Mouse (Mus musculus) cerebellum, adult 18-20 months (tissue): ENCODE measurements at regions not wholly inside any gene's neighbourhood (a gene's known extent, or its start where the extent isn't known, plus 50 kb on each side); places are given as distances from the start of the nearest gene placed in this dataset.

ENCODE experiments used
- DNase-seq, 2 experiments: peaks; one replicate each; pipeline ENCODE4 v3.0.0; 2021

DNA sequence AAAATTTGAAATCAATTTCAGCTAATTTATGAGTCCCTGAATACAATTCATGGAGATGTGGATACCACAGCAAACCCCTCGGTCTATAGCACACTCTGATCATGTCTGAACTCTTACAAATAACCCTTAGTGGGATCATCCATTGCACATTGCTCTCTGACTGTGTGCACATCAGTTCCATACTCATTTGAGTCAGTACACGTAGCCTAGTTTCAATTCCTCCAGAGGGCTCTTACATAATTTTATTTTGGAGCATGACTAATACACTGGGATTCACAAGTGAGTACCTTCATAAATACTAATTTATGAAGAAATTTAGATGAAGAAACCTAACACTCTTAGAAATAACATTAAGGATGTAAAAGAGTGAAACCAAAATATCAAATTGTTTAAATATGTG is 978.3 kb downstream of the Pdha2 start:
- DNase-seq: no peak

DNA sequence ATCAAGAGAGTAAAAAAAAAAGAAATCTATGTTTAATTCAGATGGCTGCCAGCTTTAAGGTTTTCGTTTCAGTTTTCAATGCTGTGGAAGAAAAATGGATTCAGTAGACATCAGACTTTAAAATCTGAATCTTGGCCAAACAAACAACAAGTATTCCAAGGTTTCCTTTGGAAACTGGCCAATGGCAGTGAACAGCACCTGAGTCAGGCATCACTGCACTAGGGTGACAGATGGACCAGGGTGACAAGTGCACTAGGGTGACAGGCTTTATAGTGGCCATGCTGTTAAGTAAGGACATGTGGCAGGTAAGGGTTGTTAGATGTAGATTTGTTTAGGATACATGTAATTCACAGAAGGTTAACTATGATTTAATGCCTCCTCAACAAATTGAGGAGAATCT is 972.9 kb downstream of the Pdha2 start:
- peak; percentile 47 to 69 for DNase-seq
